Mouse (Mus musculus) G1E (cell line): ENCODE measurements around the gene Cpd.

ENCODE experiments used
- CTCF ChIP-seq: IDR thresholded peaks from 2 replicates; pipeline ENCODE4 v1.5.1; 2012; ENCODE audit warnings: low read depth, low read length, inconsistent platforms, mixed read lengths
- GATA1 ChIP-seq: IDR thresholded peaks from 2 replicates; pipeline ENCODE4 v1.6.1; 2012; ENCODE audit warnings: borderline replicate concordance, low read length, inconsistent platforms, mixed read lengths
- GATA2 ChIP-seq: IDR thresholded peaks from 2 replicates; pipeline ENCODE4 v1.6.1; 2012; ENCODE audit warnings: low read depth, low read length, inconsistent platforms, borderline replicate concordance
- POLR2AphosphoS5 ChIP-seq: IDR thresholded peaks from 2 replicates; pipeline ENCODE4 v1.6.1; 2012; ENCODE audit warnings: low read depth, low read length, inconsistent platforms; ENCODE audit not compliant: insufficient replicate concordance
- TAL1 ChIP-seq: conservative IDR thresholded peaks from 2 replicates; pipeline ENCODE4 v1.6.1; 2012; ENCODE audit warnings: low read depth, low read length, inconsistent platforms, mixed read lengths

DNA sequence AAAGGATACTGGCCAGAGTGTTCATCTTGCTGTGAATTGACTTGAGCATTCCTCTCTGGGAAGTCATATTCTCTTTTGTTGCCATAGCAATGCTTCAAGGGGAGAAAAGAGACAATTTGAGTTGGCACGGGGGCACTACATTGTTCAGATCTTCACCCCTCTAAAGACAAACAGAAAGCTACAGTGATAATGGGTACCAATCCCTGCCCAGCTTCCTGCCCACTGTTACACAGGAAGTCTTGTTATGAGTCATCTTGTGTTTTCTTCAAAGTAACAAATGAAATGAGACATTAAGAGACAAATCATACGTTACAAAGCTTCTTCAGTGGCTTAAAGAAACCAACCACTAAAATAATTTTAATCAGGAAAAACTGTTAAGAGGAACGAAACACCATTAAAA is 112.3 kb downstream of the Cpd start:
- no peak for TF ChIP-seq CTCF
- no peak for TF ChIP-seq GATA1
- no peak for TF ChIP-seq TAL1
- TF ChIP-seq GATA2: no peak
- TF ChIP-seq POLR2AphosphoS5: no peak
